Mouse (Mus musculus): ENCODE measurements around the gene Ncoa5.

GRCm38 (mm10) chr2:165078045-165078444, 43.4 kb upstream of the Ncoa5 start:
- TF ChIP-seq CTCF (IDR thresholded peaks at IDR 0.05; ENCODE audit: borderline replicate concordance, insufficient read depth, low read length) (no peak), POLR2A (IDR thresholded peaks at IDR 0.05; ENCODE audit: low read depth, low read length) (no peak)
